Mouse (Mus musculus) kidney, adult 2 months (tissue): ENCODE measurements at regions not wholly inside any gene's neighbourhood (a gene's known extent, or its start where the extent isn't known, plus 50 kb on each side); places are given as distances from the start of the nearest gene placed in this dataset.

ENCODE experiments used
- DNase-seq: peaks from one replicate; pipeline ENCODE4 v3.0.0; 2021
- H3K27ac ChIP-seq: fragments of 200-500 bp; 2 replicates; pipeline ENCODE4 v1.5.1; 2012; ENCODE audit warnings: low read depth, low read length, control low read depth, inconsistent platforms; ENCODE audit not compliant: insufficient read depth
- H3K27me3 ChIP-seq: fragments of 200-500 bp; replicated peaks from 2 replicates; pipeline ENCODE4 v1.6.1; 2012; ENCODE audit warnings: mild to moderate bottlenecking, moderate library complexity, low read length, inconsistent platforms; ENCODE audit not compliant: control insufficient read depth, insufficient read depth
- H3K36me3 ChIP-seq: fragments of 200-500 bp; 2 replicates; pipeline ENCODE4 v1.6.1; 2012; ENCODE audit warnings: mild to moderate bottlenecking, moderate library complexity, low read length, inconsistent platforms; ENCODE audit not compliant: control insufficient read depth, insufficient read depth
- H3K4me1 ChIP-seq: fragments of 200-500 bp; 2 replicates; pipeline ENCODE4 v1.6.1; 2011; ENCODE audit warnings: low read length; ENCODE audit not compliant: control insufficient read depth, insufficient read depth
- H3K4me3 ChIP-seq: fragments of 200-500 bp; 2 replicates; pipeline ENCODE4 v1.5.1; 2011; ENCODE audit warnings: mild to moderate bottlenecking, low read depth, low read length, control low read depth; ENCODE audit not compliant: insufficient read depth
- CTCF ChIP-seq: fragments of 200-500 bp; conservative IDR thresholded peaks from 2 replicates; pipeline ENCODE4 v1.5.1; 2011; ENCODE audit warnings: low read depth, mild to moderate bottlenecking, control low read depth, low read length, moderate library complexity, mixed read lengths; ENCODE audit not compliant: insufficient read depth, insufficient read length
- POLR2A ChIP-seq: fragments of 200-500 bp; IDR thresholded peaks from one replicate; pipeline ENCODE4 v1.6.1; 2011; ENCODE audit warnings: low read depth, low read length, control low read depth
- WGBS: fragments of 180-500 bp; shearing (Covaris S2); methylation state at CpG from one replicate; pipeline ENCODE4 v1.1.7; 2018; 5-methylcytosine and 5-hydroxymethylcytosine counted together

- WGBS = 95% methylated on average over 3 of the region's 3 CpGs
- H3K36me3 ChIP-seq = no peaks in the 10 kb centered on the region
- no peaks in the 10 kb centered on the region for H3K4me1 ChIP-seq
- H3K27ac ChIP-seq = no peak overlapping the region
- H3K27me3 ChIP-seq = no peaks in the 10 kb centered on the region
- TF ChIP-seq CTCF = no peak
- TF ChIP-seq POLR2A = no peak
- H3K4me3 ChIP-seq = no peak overlapping the region
- DNase-seq = peak; percentile 12
These were observed 196.7 kb downstream of the Hlx start for GRCm38 (mm10) chr1:184535691-184536090.

GRCm38 (mm10) chr1:184534511-184534910 is 197.9 kb downstream of the Hlx start:
- Histone ChIP-seq H3K4me3 (no peak overlapping the region), H3K4me1 (no peaks in the 10 kb centered on the region), H3K27ac (no peak overlapping the region), H3K36me3 (no peaks in the 10 kb centered on the region), H3K27me3 (no peaks in the 10 kb centered on the region; the same call in 1 of the 2 replicates)
- TF ChIP-seq CTCF (no peak), POLR2A (no peak)
- 93% methylated on average over 4 of the region's 4 CpGs for WGBS
- DNase-seq = no peak

GRCm38 (mm10) chr1:184533870-184534269 is 198.5 kb downstream of the Hlx start:
- Histone ChIP-seq H3K36me3 (no peaks in the 10 kb centered on the region), H3K4me3 (no peak overlapping the region), H3K27ac (no peak overlapping the region), H3K4me1 (no peaks in the 10 kb centered on the region), H3K27me3 (no peaks in the 10 kb centered on the region; the same call in 1 of the 2 replicates)
- DNase-seq = no peak
- 27% methylated on average over 5 of the region's 5 CpGs for WGBS
- TF ChIP-seq POLR2A = no peak
- TF ChIP-seq CTCF = no peak

GRCm38 (mm10) chr1:184532488-184533055 is 199.8 kb downstream of the Hlx start:
- H3K36me3 ChIP-seq = no peaks in the 10 kb centered on the region
- no peaks in the 10 kb centered on the region for H3K4me1 ChIP-seq
- DNase-seq = no peak
- 73% methylated on average over 8 of the region's 8 CpGs for WGBS
- TF ChIP-seq POLR2A = no peak
- no peak overlapping the region for H3K27ac ChIP-seq
- no peaks in the 10 kb centered on the region; the same call in 1 of the 2 replicates for H3K27me3 ChIP-seq
- no peak overlapping the region for H3K4me3 ChIP-seq

- no peak for DNase-seq
- Histone ChIP-seq H3K27me3 (no peaks in the 10 kb centered on the region; the same call in 1 of the 2 replicates), H3K4me3 (no peak overlapping the region), H3K27ac (no peak overlapping the region), H3K4me1 (no peaks in the 10 kb centered on the region), H3K36me3 (no peaks in the 10 kb centered on the region)
- no peak for TF ChIP-seq CTCF
- no peak for TF ChIP-seq POLR2A
- WGBS = 38% methylated on average over 3 of the region's 3 CpGs
These were observed 201.7 kb downstream of the Hlx start for GRCm38 (mm10) chr1:184530606-184531320.

GRCm38 (mm10) chr1:184525740-184526139 is 206.7 kb downstream of the Hlx start:
- 82% methylated on average over 4 of the region's 4 CpGs for WGBS
- no peaks in the 10 kb centered on the region for H3K4me1 ChIP-seq

GRCm38 (mm10) chr1:184519551-184519950 is 212.9 kb downstream of the Hlx start:
- WGBS = 55% methylated on average over 5 of the region's 5 CpGs
- Histone ChIP-seq H3K36me3 (no peaks in the 10 kb centered on the region), H3K4me1 (no peaks in the 10 kb centered on the region), H3K27ac (no peak overlapping the region), H3K27me3 (no peaks in the 10 kb centered on the region; the same call in 1 of the 2 replicates), H3K4me3 (no peak overlapping the region)
- DNase-seq = peak; percentile 10
- TF ChIP-seq POLR2A = no peak
- TF ChIP-seq CTCF = no peak

More at GRCm38 (mm10) chr1:184525740-184526139, 206.7 kb downstream of the Hlx start:
- TF ChIP-seq CTCF (no peak), POLR2A (no peak)
- DNase-seq = no peak
- H3K27me3 ChIP-seq = no peaks in the 10 kb centered on the region; the same call in 1 of the 2 replicates
- no peaks in the 10 kb centered on the region for H3K36me3 ChIP-seq
- H3K27ac ChIP-seq = no peak overlapping the region
- H3K4me3 ChIP-seq = no peak overlapping the region
